ENCODE assay signal across 25 mouse cellular contexts in the genomic region with DNA sequence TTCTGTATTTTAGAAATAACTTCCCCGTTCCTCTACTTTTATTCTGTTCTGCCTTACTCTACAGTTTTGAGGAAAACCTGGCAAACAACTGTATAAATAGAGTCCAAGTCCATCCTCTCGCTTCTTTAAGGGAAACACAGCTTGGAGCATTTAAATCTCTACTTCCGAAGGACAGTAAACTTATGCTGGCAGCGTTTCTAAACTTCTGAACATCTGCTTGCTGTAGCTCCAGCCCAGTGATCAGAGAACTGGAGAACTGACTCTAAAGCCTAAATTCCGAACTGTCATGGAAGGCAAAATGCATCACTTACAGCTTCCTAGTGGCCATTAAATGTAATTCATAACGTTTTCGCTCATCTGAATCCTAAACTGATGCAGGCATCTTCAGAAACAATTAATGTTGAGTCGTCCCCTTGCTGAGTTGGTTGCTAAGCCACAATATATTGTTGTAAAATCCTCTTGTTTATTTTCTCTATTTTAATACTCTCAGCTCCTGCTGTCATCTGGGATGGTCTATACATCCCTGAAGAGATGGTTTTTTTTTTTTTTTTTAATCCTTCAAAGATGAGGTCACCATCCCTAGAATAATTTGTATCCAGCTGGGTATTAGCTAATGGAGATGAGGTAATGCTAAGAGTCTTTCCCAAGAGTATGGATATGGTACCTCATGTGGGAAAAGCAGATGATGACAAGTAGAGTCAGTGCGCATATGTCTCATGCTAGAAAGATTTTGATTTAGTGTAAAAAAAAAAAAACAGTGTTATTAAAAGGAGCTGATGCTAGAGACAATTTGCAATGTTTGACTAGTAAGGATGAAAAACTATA. TPM values are rescaled to one million over a fixed set of nuclear protein-coding genes. Genes with fewer than 3 reads are reported as not detected.
DNase-seq lines count a peak whose midpoint lies in the region; ATAC-seq and TF ChIP-seq lines count a peak whose summit lies in the region.
"Had no signal": no experiment of that assay in that cellular context is flagged by ENCODE, and none has a peak within 500 bp of the region (broad histone marks: within the 10 kb centered on the region; RNA-seq: fewer than 3 reads in every experiment).

No protein-coding gene starts in this region.

- 0 out of 2 replicates have a peak, but pooled peaks have one; percentile 7 for ATAC-seq in heart, embryonic 16.5 days (replicated peaks; ENCODE audit: extremely low read depth, insufficient read depth, low FRiP score)
- ATAC-seq in limb, embryonic 14.5 days (ENCODE audit: low FRiP score, low read depth) = no peak
- ATAC-seq in neural tube, embryonic 13.5 days (ENCODE audit: low read depth) = peak; percentile 52
- ATAC-seq in neural tube, embryonic 15.5 days (ENCODE audit: low FRiP score) = no peak
- ATAC-seq: CD4-positive, CD25-positive, alpha-beta regulatory T cell, adult 4 months; forebrain, embryonic 13.5 days; hindbrain, embryonic 16.5 days; intestine, embryonic 16.5 days had no signal

- no peak overlapping the region for H3K9ac ChIP-seq in heart, embryonic 16.5 days (ENCODE audit: low read length)
- no peak overlapping the region for H3K9ac ChIP-seq in limb, embryonic 14.5 days (ENCODE audit: low read depth, low read length, severe bottlenecking)
- no peak overlapping the region for H3K9ac ChIP-seq in neural tube, embryonic 13.5 days
- no peak overlapping the region for H3K9ac ChIP-seq in neural tube, embryonic 15.5 days (replicated peaks)
- H3K9ac ChIP-seq: forebrain, embryonic 13.5 days; liver, embryonic 15.5 days had no signal

- DNase-seq in heart, adult 8-10 months (ENCODE audit: low spot score) = no peak
- peak; percentile 47 for DNase-seq in limb, embryonic 14.5 days (ENCODE audit: low spot score)
- no peak for DNase-seq in limb, embryonic 10.5 days (ENCODE audit: low spot score)
- no peak for DNase-seq in urinary bladder, postnatal 36 days (ENCODE audit: low spot score in 2 of 2)
- DNase-seq: adrenal gland, postnatal 36 days; cerebellum, adult 11 months; cerebellum, adult 9-11 months; gastrocnemius, adult 2 months; heart, postnatal 36 days; kidney, adult 9 months; kidney, postnatal 36 days; layer of hippocampus, adult 9-11 months; liver; right cerebral cortex, postnatal 14 days had no signal

- H3K4me3 ChIP-seq in heart, embryonic 16.5 days (ENCODE audit: low read length) = no peak overlapping the region
- no peak overlapping the region for H3K4me3 ChIP-seq in limb, embryonic 14.5 days (replicated peaks; ENCODE audit: low read length)
- no peak overlapping the region for H3K4me3 ChIP-seq in limb, embryonic 10.5 days
- no peak overlapping the region for H3K4me3 ChIP-seq in neural tube, embryonic 13.5 days
- H3K4me3 ChIP-seq in neural tube, embryonic 15.5 days (replicated peaks) = no peak overlapping the region
- H3K4me3 ChIP-seq: erythroblast, embryonic 14.5 days; forebrain, embryonic 13.5 days; gastrocnemius, adult 2 months; heart, embryonic 10.5 days; liver, embryonic 15.5 days had no signal

- H3K4me2 ChIP-seq in heart, embryonic 16.5 days (ENCODE audit: low read depth, low read length) = no peak overlapping the region
- H3K4me2 ChIP-seq in limb, embryonic 14.5 days (replicated peaks; ENCODE audit: low read depth, low read length, severe bottlenecking) = no peak overlapping the region
- no peak overlapping the region for H3K4me2 ChIP-seq in neural tube, embryonic 13.5 days
- no peak overlapping the region for H3K4me2 ChIP-seq in neural tube, embryonic 15.5 days
- H3K4me2 ChIP-seq: forebrain, embryonic 13.5 days; liver, embryonic 15.5 days had no signal

- TF ChIP-seq POLR2A in limb, embryonic 14.5 days (IDR thresholded peaks at IDR 0.05; ENCODE audit: borderline replicate concordance, extremely low read depth, insufficient read depth, insufficient read length) = no peak

- H3K9me3 ChIP-seq in heart, embryonic 16.5 days (replicated peaks; ENCODE audit: control insufficient read depth, low read length) = no peaks in the 10 kb centered on the region
- H3K9me3 ChIP-seq in limb, embryonic 14.5 days (ENCODE audit: control insufficient read depth, low read length) = no peaks in the 10 kb centered on the region
- no peaks in the 10 kb centered on the region for H3K9me3 ChIP-seq in limb, embryonic 10.5 days (replicated peaks)
- no peaks in the 10 kb centered on the region for H3K9me3 ChIP-seq in neural tube, embryonic 13.5 days
- no peaks in the 10 kb centered on the region for H3K9me3 ChIP-seq in neural tube, embryonic 15.5 days (replicated peaks)
- H3K9me3 ChIP-seq: forebrain, embryonic 13.5 days; heart, embryonic 10.5 days; liver, embryonic 15.5 days had no signal

- H3K36me3 ChIP-seq in heart, embryonic 16.5 days (ENCODE audit: control insufficient read depth, insufficient read depth) = no peaks in the 10 kb centered on the region
- H3K36me3 ChIP-seq in limb, embryonic 14.5 days (ENCODE audit: control insufficient read depth, insufficient read depth, low read length) = no peaks in the 10 kb centered on the region
- peaks cover 14% of the 10 kb centered on the region for H3K36me3 ChIP-seq in limb, embryonic 10.5 days
- H3K36me3 ChIP-seq in neural tube, embryonic 13.5 days = no peaks in the 10 kb centered on the region
- H3K36me3 ChIP-seq in neural tube, embryonic 15.5 days = no peaks in the 10 kb centered on the region
- H3K36me3 ChIP-seq: heart, embryonic 10.5 days; liver, embryonic 15.5 days had no signal

- H3K4me1 ChIP-seq in heart, embryonic 16.5 days (ENCODE audit: control insufficient read depth, insufficient read depth, low read length) = peaks cover 23% of the 10 kb centered on the region
- peaks cover 23% of the 10 kb centered on the region for H3K4me1 ChIP-seq in limb, embryonic 14.5 days (ENCODE audit: control insufficient read depth, insufficient read depth, low read length)
- peaks cover 27% of the 10 kb centered on the region for H3K4me1 ChIP-seq in limb, embryonic 10.5 days
- peaks cover 35% of the 10 kb centered on the region for H3K4me1 ChIP-seq in neural tube, embryonic 13.5 days (replicated peaks)
- peaks cover 24% of the 10 kb centered on the region for H3K4me1 ChIP-seq in neural tube, embryonic 15.5 days

- H3K27ac ChIP-seq in heart, embryonic 16.5 days (ENCODE audit: low read length) = peak overlapping the region; percentile 32; the same call in 1 of the 2 replicates
- H3K27ac ChIP-seq in limb, embryonic 14.5 days (replicated peaks; ENCODE audit: low read depth, low read length) = no peak overlapping the region
- no peak overlapping the region for H3K27ac ChIP-seq in limb, embryonic 10.5 days
- H3K27ac ChIP-seq in neural tube, embryonic 13.5 days (replicated peaks) = no peak overlapping the region; the same call in 1 of the 2 replicates
- H3K27ac ChIP-seq in neural tube, embryonic 15.5 days (replicated peaks) = no peak overlapping the region
- H3K27ac ChIP-seq: forebrain, embryonic 13.5 days; gastrocnemius, adult 2 months; heart, embryonic 10.5 days; liver, embryonic 15.5 days; macrophage had no signal

- WGBS in heart, embryonic 16.5 days = 67% methylated on average over 9 of the region's 9 CpGs
- WGBS in limb, embryonic 14.5 days = 76% methylated on average over 9 of the region's 9 CpGs
- WGBS in limb, embryonic 10.5 days = 92% methylated on average over 9 of the region's 9 CpGs
- 67% methylated on average over 9 of the region's 9 CpGs for WGBS in neural tube, embryonic 13.5 days
- WGBS in neural tube, embryonic 15.5 days = 65% methylated on average over 9 of the region's 9 CpGs

- no peaks in the 10 kb centered on the region for H3K27me3 ChIP-seq in heart, embryonic 16.5 days (ENCODE audit: control insufficient read depth, insufficient read depth, low read length)
- H3K27me3 ChIP-seq in limb, embryonic 14.5 days (ENCODE audit: control insufficient read depth, insufficient read depth, low read length) = no peaks in the 10 kb centered on the region
- H3K27me3 ChIP-seq in limb, embryonic 10.5 days (ENCODE audit: low read depth, poor library complexity, severe bottlenecking) = no peaks in the 10 kb centered on the region
- H3K27me3 ChIP-seq in neural tube, embryonic 13.5 days = no peaks in the 10 kb centered on the region
- no peaks in the 10 kb centered on the region for H3K27me3 ChIP-seq in neural tube, embryonic 15.5 days (replicated peaks)
- H3K27me3 ChIP-seq: forebrain, embryonic 13.5 days; liver, embryonic 15.5 days had no signal

RNA-seq across cellular contexts. Expression of a gene that starts 5.6 kb away (rescaled TPM):
- 53.6 and 63.5 TPM in 2 replicates for polyA plus RNA-seq in heart, embryonic 16.5 days (2015; fragmentation: Nextera tagmentation; extraction: Ambion mirVana)
- 1 to 10 TPM; 1.8 to 3.7 (median 2.3) TPM for total RNA-seq in heart, adult 8-10 months (2022)
- 47.5 and 54.0 TPM in 2 replicates for polyA plus RNA-seq in limb, embryonic 14.5 days (2012; rRNA removed)
- 71.3 and 72.1 TPM in 2 replicates for polyA plus RNA-seq in limb, embryonic 14.5 days (2014; fragmentation: Nextera tagmentation; extraction: Ambion mirVana)
- polyA plus RNA-seq in limb, embryonic 10.5 days (2016; fragmentation: Nextera tagmentation; extraction: Ambion mirVana) = 128 and 145 TPM in 2 replicates
- 213 and 218 TPM in 2 replicates for polyA plus RNA-seq in neural tube, embryonic 13.5 days (2015; fragmentation: Nextera tagmentation; extraction: Ambion mirVana)
- polyA plus RNA-seq in neural tube, embryonic 15.5 days (2015; fragmentation: Nextera tagmentation; extraction: Ambion mirVana) = 192 and 212 TPM in 2 replicates

RNA-seq across cellular contexts. Expression of a gene that starts 5.6 kb away (rescaled TPM):
- polyA plus RNA-seq in heart, embryonic 16.5 days (2015; fragmentation: Nextera tagmentation; extraction: Ambion mirVana) = 9.0 and 9.5 TPM in 2 replicates
- 1 to 10 TPM; 1.4 to 2.0 (median 1.7) TPM for total RNA-seq in heart, adult 8-10 months (2022)
- 10.1 and 10.3 TPM in 2 replicates for polyA plus RNA-seq in limb, embryonic 14.5 days (2012; rRNA removed)
- polyA plus RNA-seq in limb, embryonic 14.5 days (2014; fragmentation: Nextera tagmentation; extraction: Ambion mirVana) = 13.9 and 16.8 TPM in 2 replicates
- polyA plus RNA-seq in limb, embryonic 10.5 days (2016; fragmentation: Nextera tagmentation; extraction: Ambion mirVana) = 8.9 and 11.4 TPM in 2 replicates
- polyA plus RNA-seq in neural tube, embryonic 13.5 days (2015; fragmentation: Nextera tagmentation; extraction: Ambion mirVana) = 7.5 and 8.0 TPM in 2 replicates
- polyA plus RNA-seq in neural tube, embryonic 15.5 days (2015; fragmentation: Nextera tagmentation; extraction: Ambion mirVana) = 8.4 and 9.5 TPM in 2 replicates

Comparison
In these comparisons a context has a peak if more than half of its experiments do, and no peak if none do; other contexts are left out.
1. ATAC-seq: peak in heart, embryonic 16.5 days (single experiment) and neural tube, embryonic 13.5 days (single experiment); none in limb, embryonic 14.5 days (single experiment) and neural tube, embryonic 15.5 days (single experiment).